Mouse (Mus musculus) cerebellum, adult 18-20 months (tissue): ENCODE data around the gene Trub2.
"Not testable (repeated sequence)": the region's sequence is repeated elsewhere in the genome, so short reads cannot be mapped to it uniquely, and the experiment has no call there.

Experiments used
- DNase-seq, 2 experiments: peaks; one replicate each; pipeline ENCODE4 v3.0.0; 2021

The Trub2 gene

GRCm38 (mm10) chr2:29787937-29788681, at the start of gene Trub2:
Trub2 (minus strand) TSS chr2:29788502.
- peak; percentile 87 to 90 for DNase-seq

- DNase-seq = no peak
These were observed 47.1 kb upstream of the Trub2 start for GRCm38 (mm10) chr2:29835391-29835899.

- DNase-seq = no peak
These were observed 45.5 kb upstream of the Trub2 start for GRCm38 (mm10) chr2:29833796-29834195.

GRCm38 (mm10) chr2:29831106-29831505, 42.8 kb upstream of the Trub2 start:
- DNase-seq = no peak

GRCm38 (mm10) chr2:29827709-29828024, 39.4 kb upstream of the Trub2 start:
- DNase-seq = no peak

- peak; percentile 93 to 97 for DNase-seq
These were observed 38.8 kb upstream of the Trub2 start for GRCm38 (mm10) chr2:29826926-29827708.

- DNase-seq = no peak
These were observed 38.1 kb upstream of the Trub2 start for GRCm38 (mm10) chr2:29826318-29826925.

- peak; percentile 63 to 64 for DNase-seq
These were observed 31.9 kb upstream of the Trub2 start, which contains the start of gene Urm1 for GRCm38 (mm10) chr2:29820025-29820817. Urm1 (plus strand) TSS chr2:29820075.

- no peak for DNase-seq
These were observed 31.1 kb upstream of the Trub2 start for GRCm38 (mm10) chr2:29819363-29819762.

GRCm38 (mm10) chr2:29817426-29818232, 29.3 kb upstream of the Trub2 start:
- DNase-seq = peak; percentile 87 to 90

GRCm38 (mm10) chr2:29815678-29816371, 27.5 kb upstream of the Trub2 start:
- no peak for DNase-seq

- DNase-seq = peak; percentile 37 to 60
These were observed 15.1 kb upstream of the Trub2 start for GRCm38 (mm10) chr2:29803400-29803831.

GRCm38 (mm10) chr2:29802827-29803201, 14.5 kb upstream of the Trub2 start:
- DNase-seq = no peak

- DNase-seq = peak; percentile 98 to 99
These were observed 13.9 kb upstream of the Trub2 start, which contains the start of gene Slc27a4 for GRCm38 (mm10) chr2:29802075-29802826. Slc27a4 (plus strand) TSS chr2:29802634.

GRCm38 (mm10) chr2:29792772-29793487, 4.6 kb upstream of the Trub2 start:
- DNase-seq = no peak

GRCm38 (mm10) chr2:29787104-29787917, 991 bp downstream of the Trub2 start, which contains the start of gene Coq4:
Coq4 (plus strand) TSS chr2:29787493.
- DNase-seq = peak; percentile 93

GRCm38 (mm10) chr2:29784290-29784689, 4.0 kb downstream of the Trub2 start:
- DNase-seq = no peak

GRCm38 (mm10) chr2:29781256-29781655, 7.0 kb downstream of the Trub2 start:
- DNase-seq = not testable (repeated sequence)

- DNase-seq = no peak
These were observed 15.0 kb downstream of the Trub2 start for GRCm38 (mm10) chr2:29773323-29773722.
